Mouse (Mus musculus) small intestine, adult 2 months (tissue): ENCODE data around the gene Adar.

Experiments
- CTCF ChIP-seq: fragments of 200-500 bp; IDR thresholded peaks from 2 replicates; pipeline ENCODE4 v1.5.1; 2012; ENCODE audit warnings: low read depth, mild to moderate bottlenecking, control low read depth, inconsistent platforms, low read length, moderate library complexity, mixed read lengths; ENCODE audit not compliant: insufficient replicate concordance, insufficient read length; ENCODE audit errors: extremely low read depth
- POLR2A ChIP-seq: fragments of 200-500 bp; IDR thresholded peaks from 2 replicates; pipeline ENCODE4 v1.6.1; 2012; ENCODE audit warnings: low read depth, mild to moderate bottlenecking, control low read depth, inconsistent platforms, low read length, moderate library complexity

DNA sequence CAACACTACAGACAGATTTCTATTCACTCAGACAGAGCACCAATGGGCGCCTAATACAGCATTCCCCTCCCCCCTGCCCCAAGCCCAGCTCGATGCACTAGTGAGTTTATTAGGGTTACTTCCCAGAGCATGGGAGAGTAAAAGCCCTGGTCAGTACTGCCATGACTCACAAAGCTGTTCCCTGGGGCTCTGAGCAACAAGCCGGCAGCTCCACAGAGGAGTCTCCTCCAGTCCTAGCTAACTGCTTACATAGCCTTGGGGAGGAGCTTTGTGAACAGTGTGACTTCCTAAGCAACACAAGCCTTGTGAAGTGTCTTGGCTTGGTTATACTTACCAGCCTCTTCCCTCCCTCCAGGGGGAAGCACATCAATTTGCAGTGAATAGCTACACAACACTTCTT lies 11.2 kb upstream of the Adar start:
- TF ChIP-seq CTCF: no peak
- TF ChIP-seq POLR2A: no peak
